Comparison of ENCODE assay signal across 8 mouse cellular contexts in the genomic region with DNA sequence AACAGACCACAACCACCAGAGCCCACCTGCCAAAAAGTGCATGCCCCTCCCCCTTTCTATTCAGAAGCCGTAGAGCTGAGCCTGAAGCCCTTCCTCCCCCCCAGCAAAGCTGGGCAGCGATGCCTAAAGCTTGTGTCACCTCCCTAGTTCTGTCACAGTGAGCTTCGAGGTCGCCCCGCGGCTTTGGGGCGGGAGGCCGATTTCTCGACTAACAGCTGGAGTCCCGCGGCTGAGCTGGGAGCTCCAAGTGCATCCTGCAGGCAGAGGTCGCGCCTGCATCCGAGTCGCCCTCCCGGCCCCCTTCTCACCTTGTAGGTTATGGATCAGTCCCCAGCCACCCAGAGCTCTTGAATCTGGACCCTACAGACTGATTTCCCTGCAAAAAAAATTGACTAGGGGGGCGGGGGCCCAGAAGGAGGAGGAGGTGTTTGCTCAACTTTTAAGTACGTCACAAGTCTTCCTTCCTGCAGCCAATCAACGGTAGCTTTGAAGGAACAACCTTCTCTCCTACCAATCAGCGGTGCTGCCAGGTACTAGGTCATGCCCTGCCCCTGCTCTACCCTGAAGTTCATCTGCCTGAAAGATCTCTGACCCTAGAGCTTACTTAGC. TPM values are rescaled to one million over a fixed set of nuclear protein-coding genes. Genes with fewer than 3 reads are reported as not detected.
DNase-seq lines count a peak whose midpoint lies in the region; ATAC-seq and TF ChIP-seq lines count a peak whose summit lies in the region.

Aass (minus strand) TSS at position 414 of the 609 bp plus-strand sequence.

- H3K4me3 ChIP-seq in heart, adult 2 months = peak within 1 kb of the TSS; percentile 14; the same call in 1 of the 2 replicates
- H3K4me3 ChIP-seq in intestine, postnatal 0 days (ENCODE audit: low read depth, low read length) = peak within 1 kb of the TSS; percentile 14
- peak within 1 kb of the TSS; percentile 41 for H3K4me3 ChIP-seq in limb, embryonic 15.5 days
- H3K4me3 ChIP-seq in midbrain, embryonic 16.5 days (ENCODE audit: low read depth, low read length) = peak within 1 kb of the TSS; percentile 48

- no peaks in the 10 kb centered on the region for H3K9me3 ChIP-seq in intestine, postnatal 0 days (ENCODE audit: control insufficient read depth)
- no peaks in the 10 kb centered on the region for H3K9me3 ChIP-seq in limb, embryonic 15.5 days
- H3K9me3 ChIP-seq in midbrain, embryonic 16.5 days (replicated peaks; ENCODE audit: control insufficient read depth, low read length, poor library complexity, severe bottlenecking) = no peaks in the 10 kb centered on the region

- no peak for TF ChIP-seq EP300 in heart, adult 2 months (IDR thresholded peaks at IDR 0.05; ENCODE audit: insufficient read depth, low read depth, low read length)

- TF ChIP-seq POLR2A in heart, adult 2 months (IDR thresholded peaks at IDR 0.05; ENCODE audit: insufficient read depth, low read depth, low read length) = no peak

- H3K79me2 ChIP-seq in heart, adult 2 months (replicated peaks; ENCODE audit: control insufficient read depth, insufficient read depth, low read length) = no peaks in the 10 kb centered on the region

- DNase-seq in WW6 (ENCODE audit: low read depth, low spot score) = peak; percentile 16
- peak; percentile 69 for DNase-seq in embryo, embryonic 10 days (ENCODE audit: low spot score)
- DNase-seq in heart, adult 2 months = peak; percentile 18 to 20
- DNase-seq in c-Kit-positive CD71-positive TER-119-positive erythroid progenitor cells, embryonic 14.5 days (ENCODE audit: low spot score) = no peak

- H3K27ac ChIP-seq in heart, adult 2 months = no peak within 1 kb of the TSS
- H3K27ac ChIP-seq in intestine, postnatal 0 days (ENCODE audit: low read depth, low read length) = no peak within 1 kb of the TSS
- H3K27ac ChIP-seq in limb, embryonic 15.5 days = no peak within 1 kb of the TSS
- H3K27ac ChIP-seq in midbrain, embryonic 16.5 days (ENCODE audit: low read length) = no peak within 1 kb of the TSS

- H3K4me1 ChIP-seq in heart, adult 2 months (ENCODE audit: control insufficient read depth, insufficient read depth, low read length) = no peaks in the 10 kb centered on the region
- no peaks in the 10 kb centered on the region for H3K4me1 ChIP-seq in intestine, postnatal 0 days (replicated peaks; ENCODE audit: control insufficient read depth, insufficient read depth, low read length)
- peaks cover 8% of the 10 kb centered on the region; the same call in 1 of the 2 replicates for H3K4me1 ChIP-seq in limb, embryonic 15.5 days
- H3K4me1 ChIP-seq in midbrain, embryonic 16.5 days (ENCODE audit: control insufficient read depth, insufficient read depth, low read length) = peaks cover 8% of the 10 kb centered on the region; the same call in 1 of the 2 replicates

- no peak for TF ChIP-seq CTCF in heart, adult 2 months (IDR thresholded peaks at IDR 0.05)
- TF ChIP-seq CTCF in intestine, postnatal 0 days (IDR thresholded peaks at IDR 0.05; ENCODE audit: low read depth) = no peak

- 4% methylated on average over 20 of the region's 20 CpGs for WGBS in heart, adult 2 months
- 3% methylated on average over 20 of the region's 20 CpGs for WGBS in intestine, postnatal 0 days
- 1% methylated on average over 20 of the region's 20 CpGs for WGBS in limb, embryonic 15.5 days
- WGBS in midbrain, embryonic 16.5 days = under 1% methylated on average over 20 of the region's 20 CpGs

- no peaks in the 10 kb centered on the region; the same call in 1 of the 2 replicates for H3K27me3 ChIP-seq in heart, adult 2 months (ENCODE audit: control insufficient read depth, insufficient read depth, low read length)
- no peaks in the 10 kb centered on the region for H3K27me3 ChIP-seq in intestine, postnatal 0 days (replicated peaks; ENCODE audit: control insufficient read depth, insufficient read depth, low read length)
- H3K27me3 ChIP-seq in limb, embryonic 15.5 days = no peaks in the 10 kb centered on the region
- H3K27me3 ChIP-seq in midbrain, embryonic 16.5 days (ENCODE audit: control insufficient read depth, insufficient read depth, low read depth, low read length) = no peaks in the 10 kb centered on the region; the same call in 1 of the 2 replicates

- peak; percentile 47; the same call in 1 of the 2 replicates for ATAC-seq in intestine, postnatal 0 days
- peak; percentile 72 for ATAC-seq in limb, embryonic 15.5 days (ENCODE audit: insufficient number of reproducible peaks, low FRiP score, low TSS enrichment, low read depth)
- peak; percentile 88 for ATAC-seq in midbrain, embryonic 16.5 days
- ATAC-seq in megakaryocyte progenitor cell, adult 5-6 weeks (replicated peaks; ENCODE audit: poor library complexity) = no peak

- H3K4me2 ChIP-seq in intestine, postnatal 0 days (replicated peaks; ENCODE audit: low read depth) = peak within 1 kb of the TSS; percentile 58
- peak within 1 kb of the TSS; percentile 76 for H3K4me2 ChIP-seq in limb, embryonic 15.5 days
- peak within 1 kb of the TSS; percentile 73 for H3K4me2 ChIP-seq in midbrain, embryonic 16.5 days (ENCODE audit: low read length)

- no peak within 1 kb of the TSS for H3K9ac ChIP-seq in heart, adult 2 months (ENCODE audit: low read depth, low read length)
- no peak within 1 kb of the TSS for H3K9ac ChIP-seq in intestine, postnatal 0 days (ENCODE audit: low read depth, low read length)
- 0 out of 2 replicates have a peak within 1 kb of the TSS, but pooled peaks have one; percentile 21 for H3K9ac ChIP-seq in limb, embryonic 15.5 days
- peak within 1 kb of the TSS; percentile 35; the same call in 1 of the 2 replicates for H3K9ac ChIP-seq in midbrain, embryonic 16.5 days (ENCODE audit: low read depth, low read length)

- intact Hi-C loops in heart, adult 2 months (cut with DNase I) = no loop called here

- H3K36me3 ChIP-seq in heart, adult 2 months (ENCODE audit: control insufficient read depth, insufficient read depth, low read length) = no peaks in the 10 kb centered on the region
- H3K36me3 ChIP-seq in intestine, postnatal 0 days (ENCODE audit: control insufficient read depth, insufficient read depth) = no peaks in the 10 kb centered on the region
- no peaks in the 10 kb centered on the region for H3K36me3 ChIP-seq in limb, embryonic 15.5 days
- H3K36me3 ChIP-seq in midbrain, embryonic 16.5 days (ENCODE audit: control insufficient read depth, insufficient read depth, low read length) = no peaks in the 10 kb centered on the region

RNA-seq across cellular contexts. Expression of gene Aass, which starts in this region (rescaled TPM):
- under 1 TPM; 0.34 to 0.36 TPM for total RNA-seq in heart, adult 2 months (2021)
- 0.27 and 0.50 TPM in 2 replicates for polyA plus RNA-seq in heart, adult 2 months (2012; rRNA removed)
- polyA plus RNA-seq in intestine, postnatal 0 days (2015; fragmentation: Nextera tagmentation; extraction: Ambion mirVana) = 0.35 and 0.48 TPM in 2 replicates
- polyA plus RNA-seq in limb, embryonic 15.5 days (2015; fragmentation: Nextera tagmentation; extraction: Ambion mirVana) = 2.1 and 2.2 TPM in 2 replicates
- polyA plus RNA-seq in midbrain, embryonic 16.5 days (2015; fragmentation: Nextera tagmentation; extraction: Ambion mirVana) = 1.0 and 1.6 TPM in 2 replicates
- total RNA-seq in megakaryocyte progenitor cell, adult 5-6 weeks (2015) = 0.20 TPM in 1 of 2 replicates, not detected in the other
- total RNA-seq in megakaryocyte progenitor cell, adult 5-6 weeks (2017) = not detected in 2 replicates

Comparison
In these comparisons a context has a peak if more than half of its experiments do, and no peak if none do; other contexts are left out.
1. Peak in DNase-seq and H3K4me3 ChIP-seq in heart, adult 2 months; RNA of the gene not detected or under 1 TPM.
2. Peak in ATAC-seq, H3K4me3 ChIP-seq and H3K4me2 ChIP-seq in intestine, postnatal 0 days; RNA of the gene not detected or under 1 TPM.
3. H3K9ac ChIP-seq: peak in limb, embryonic 15.5 days (single experiment) and midbrain, embryonic 16.5 days (single experiment); none in heart, adult 2 months (single experiment) and intestine, postnatal 0 days (single experiment).
4. Peak in every context shown above with its lines, with median percentiles within 50 percentile points of each other: H3K4me3 ChIP-seq and H3K4me2 ChIP-seq.